Mouse (Mus musculus): ENCODE results near the gene Ccdc12. TPM values are rescaled to one million over a fixed set of nuclear protein-coding genes. Genes with fewer than 3 reads are reported as not detected.
A peak's percentile ranks its signal among the peaks of the same experiment; 100 is the strongest.

The Ccdc12 gene
- polyA plus RNA-seq, 1 experiment from 2014 or later = 88.1 TPM

GRCm38 (mm10) chr9:110684100-110684831, 28.0 kb downstream of the Ccdc12 start:
- no peaks in the 10 kb centered on the region for H3K27me3 ChIP-seq
- ChIA-PET CTCF (interaction anchor here (0.8 to 4.1 kb wide), 4 partner anchors 12 to 54 kb away, joined by 3 to 19 read pairs (median 4); no protein-coding TSS in a partner anchor), POLR2A (interaction anchor here (0.6 to 1.6 kb wide), 5 partner anchors 12 to 153 kb away, joined by 3 to 6 read pairs (median 5); partner anchors contain the start of gene Nbeal2)
- DNase-seq (ENCODE audit: low read depth, low spot score) = peak; percentile 97
- TF ChIP-seq CTCF (IDR thresholded peaks at IDR 0.05) = no peak
- in situ Hi-C loops (cut with MboI; ENCODE audit: low pct_unique_long_range_greater_than_20kb) = no loop called here
- peak; percentile 37 for ATAC-seq

GRCm38 (mm10) chr9:110685187-110685586, 28.9 kb downstream of the Ccdc12 start:
- CTCF ChIA-PET = interaction anchor here (1.0 to 4.1 kb wide), 3 partner anchors 13 to 51 kb away, joined by 3 to 19 read pairs (median 5); no protein-coding TSS in a partner anchor
- H3K27me3 ChIP-seq = no peaks in the 10 kb centered on the region
- POLR2A ChIA-PET = interaction anchor here (0.5 to 1.6 kb wide), 4 partner anchors 15 to 154 kb away, joined by 3 to 7 read pairs (median 6); partner anchors contain the start of gene Nbeal2
- DNase-seq (ENCODE audit: low read depth, low spot score) (no peak), ATAC-seq (peak; percentile 36)
- in situ Hi-C loops (cut with MboI; ENCODE audit: low pct_unique_long_range_greater_than_20kb) = no loop called here
- TF ChIP-seq CTCF (IDR thresholded peaks at IDR 0.05) = no peak

- H3K27me3 ChIP-seq = no peaks in the 10 kb centered on the region
- ChIA-PET CTCF (interaction anchor here (1.0 to 4.1 kb wide), 3 partner anchors 13 to 51 kb away, joined by 3 to 19 read pairs (median 5); no protein-coding TSS in a partner anchor), POLR2A (interaction anchor here (0.5 to 1.6 kb wide), 3 partner anchors 14 to 31 kb away, joined by 3 to 7 read pairs (median 6); partner anchors contain the start of gene Nbeal2)
- no peak for TF ChIP-seq CTCF (IDR thresholded peaks at IDR 0.05)
- in situ Hi-C loops (cut with MboI; ENCODE audit: low pct_unique_long_range_greater_than_20kb) = no loop called here
- ATAC-seq = peak; percentile 5
- DNase-seq (ENCODE audit: low read depth, low spot score) = no peak
These were observed 29.3 kb downstream of the Ccdc12 start for GRCm38 (mm10) chr9:110685591-110685990.

GRCm38 (mm10) chr9:110686472-110686871, 30.2 kb downstream of the Ccdc12 start:
- in situ Hi-C loops (cut with MboI; ENCODE audit: low pct_unique_long_range_greater_than_20kb) = no loop called here
- ChIA-PET POLR2A (interaction anchor here (0.9 kb wide), 1 partner anchor 16 kb away, joined by 3 read pairs; no protein-coding TSS in a partner anchor), CTCF (interaction anchor here (0.7 to 4.1 kb wide), 3 partner anchors 14 to 22 kb away, joined by 3 to 19 read pairs (median 5); no protein-coding TSS in a partner anchor)
- ATAC-seq (no peak), DNase-seq (ENCODE audit: low read depth, low spot score) (no peak)
- H3K27me3 ChIP-seq = no peaks in the 10 kb centered on the region
- no peak for TF ChIP-seq CTCF (IDR thresholded peaks at IDR 0.05)

GRCm38 (mm10) chr9:110687061-110687460, 30.8 kb downstream of the Ccdc12 start:
- ATAC-seq (no peak), DNase-seq (ENCODE audit: low read depth, low spot score) (no peak)
- no peak for TF ChIP-seq CTCF (IDR thresholded peaks at IDR 0.05)
- POLR2A ChIA-PET = interaction anchor here (0.9 kb wide), 1 partner anchor 16 kb away, joined by 3 read pairs; no protein-coding TSS in a partner anchor
- in situ Hi-C loops (cut with MboI; ENCODE audit: low pct_unique_long_range_greater_than_20kb) = no loop called here
- no peaks in the 10 kb centered on the region for H3K27me3 ChIP-seq
- CTCF ChIA-PET = interaction anchor here (0.7 to 4.1 kb wide), 3 partner anchors 15 to 21 kb away, joined by 3 to 19 read pairs (median 5); no protein-coding TSS in a partner anchor

- in situ Hi-C loops (cut with MboI; ENCODE audit: low pct_unique_long_range_greater_than_20kb) = no loop called here
- ATAC-seq (no peak), DNase-seq (ENCODE audit: low read depth, low spot score) (no peak)
- POLR2A ChIA-PET = no interaction called here
- TF ChIP-seq CTCF (IDR thresholded peaks at IDR 0.05) = no peak
- CTCF ChIA-PET = interaction anchor here (1.2 kb wide), 2 partner anchors 12 to 34 kb away, joined by 3 to 5 read pairs; partner anchors contain the start of gene Nbeal2
- H3K27me3 ChIP-seq = no peaks in the 10 kb centered on the region
These were observed 31.5 kb downstream of the Ccdc12 start for GRCm38 (mm10) chr9:110687846-110688245.

GRCm38 (mm10) chr9:110689261-110689779, 33.0 kb downstream of the Ccdc12 start:
- no peaks in the 10 kb centered on the region for H3K27me3 ChIP-seq
- ATAC-seq (peak; percentile 63), DNase-seq (ENCODE audit: low read depth, low spot score) (peak; percentile 64)
- in situ Hi-C loops (cut with MboI; ENCODE audit: low pct_unique_long_range_greater_than_20kb) = no loop called here
- POLR2A ChIA-PET = no interaction called here
- TF ChIP-seq CTCF (IDR thresholded peaks at IDR 0.05) = no peak
- CTCF ChIA-PET = interaction anchor here (1.3 to 1.4 kb wide), 2 partner anchors 36 to 59 kb away, joined by 3 read pairs; no protein-coding TSS in a partner anchor

- DNase-seq (ENCODE audit: low read depth, low spot score) (no peak), ATAC-seq (no peak)
- in situ Hi-C loops (cut with MboI; ENCODE audit: low pct_unique_long_range_greater_than_20kb) = no loop called here
- no peaks in the 10 kb centered on the region for H3K27me3 ChIP-seq
- TF ChIP-seq CTCF (IDR thresholded peaks at IDR 0.05) = no peak
- ChIA-PET POLR2A (interaction anchor here (1.1 to 1.3 kb wide), 2 partner anchors 10 to 38 kb away, joined by 3 to 4 read pairs; no protein-coding TSS in a partner anchor), CTCF (interaction anchor here (1.2 to 1.4 kb wide), 2 partner anchors 60 to 65 kb away, joined by 3 to 5 read pairs; no protein-coding TSS in a partner anchor)
These were observed 39.0 kb downstream of the Ccdc12 start for GRCm38 (mm10) chr9:110695165-110695755.

- TF ChIP-seq CTCF (IDR thresholded peaks at IDR 0.05) = no peak
- no peaks in the 10 kb centered on the region for H3K27me3 ChIP-seq
- in situ Hi-C loops (cut with MboI; ENCODE audit: low pct_unique_long_range_greater_than_20kb) = no loop called here
- ChIA-PET POLR2A (no interaction called here), CTCF (interaction anchor here (0.9 to 1.4 kb wide), 3 partner anchors 11 to 66 kb away, joined by 3 to 5 read pairs (median 3); no protein-coding TSS in a partner anchor)
- DNase-seq (ENCODE audit: low read depth, low spot score) (no peak), ATAC-seq (no peak)
These were observed 40.1 kb downstream of the Ccdc12 start for GRCm38 (mm10) chr9:110696427-110696826.

- POLR2A ChIA-PET = no interaction called here
- in situ Hi-C loops (cut with MboI; ENCODE audit: low pct_unique_long_range_greater_than_20kb) = no loop called here
- DNase-seq (ENCODE audit: low read depth, low spot score) (no peak), ATAC-seq (peak; percentile 46)
- TF ChIP-seq CTCF (IDR thresholded peaks at IDR 0.05) = no peak
- H3K27me3 ChIP-seq = no peaks in the 10 kb centered on the region
- CTCF ChIA-PET = interaction anchor here (0.9 to 1.0 kb wide), 2 partner anchors 10 to 19 kb away, joined by 3 read pairs; no protein-coding TSS in a partner anchor
These were observed 41.2 kb downstream of the Ccdc12 start for GRCm38 (mm10) chr9:110697465-110697864.
